Comparison of ENCODE assay signal across 12 mouse cellular contexts in genomic region chr3:149173537-149173936, GRCm38 (mm10).
DNase-seq lines count a peak whose midpoint lies in the region; ATAC-seq lines count a peak whose summit lies in the region.
"Had no signal": no experiment of that assay in that cellular context is flagged by ENCODE, and none has a peak within 500 bp of the region (broad histone marks: within the 10 kb centered on the region; RNA-seq: fewer than 3 reads in every experiment).

No protein-coding gene starts in this region.

- no peaks in the 10 kb centered on the region for H3K27me3 ChIP-seq in heart, embryonic 12.5 days (replicated peaks)
- no peaks in the 10 kb centered on the region for H3K27me3 ChIP-seq in limb, embryonic 15.5 days
- no peaks in the 10 kb centered on the region for H3K27me3 ChIP-seq in hindbrain, embryonic 12.5 days
- H3K27me3 ChIP-seq: liver, embryonic 15.5 days had no signal

- no peak for ATAC-seq in heart, embryonic 12.5 days (ENCODE audit: insufficient number of reproducible peaks, low FRiP score)
- no peak for ATAC-seq in limb, embryonic 15.5 days (ENCODE audit: insufficient number of reproducible peaks, low FRiP score, low TSS enrichment, low read depth)
- ATAC-seq in hindbrain, embryonic 12.5 days (ENCODE audit: low FRiP score) = no peak
- ATAC-seq: forebrain, postnatal 0 days had no signal

- peak overlapping the region; percentile 40 for H3K4me2 ChIP-seq in heart, embryonic 12.5 days
- peak overlapping the region; percentile 1; the same call in 1 of the 2 replicates for H3K4me2 ChIP-seq in limb, embryonic 15.5 days
- no peak overlapping the region for H3K4me2 ChIP-seq in hindbrain, embryonic 12.5 days (replicated peaks)
- H3K4me2 ChIP-seq: liver, embryonic 15.5 days had no signal

- H3K36me3 ChIP-seq in heart, embryonic 12.5 days = no peaks in the 10 kb centered on the region
- H3K36me3 ChIP-seq in limb, embryonic 15.5 days = no peaks in the 10 kb centered on the region
- no peaks in the 10 kb centered on the region for H3K36me3 ChIP-seq in hindbrain, embryonic 12.5 days
- H3K36me3 ChIP-seq: liver, embryonic 15.5 days had no signal

- intact Hi-C loops in heart, postnatal 36 days (cut with DNase I) = no loop called here

- no peaks in the 10 kb centered on the region for H3K4me1 ChIP-seq in heart, embryonic 12.5 days (replicated peaks)
- 0 out of 2 replicates have a peak, but pooled peaks cover 7% of the 10 kb centered on the region for H3K4me1 ChIP-seq in limb, embryonic 15.5 days
- no peaks in the 10 kb centered on the region; the same call in 1 of the 2 replicates for H3K4me1 ChIP-seq in hindbrain, embryonic 12.5 days

- H3K27ac ChIP-seq in heart, embryonic 12.5 days (ENCODE audit: poor library complexity, severe bottlenecking) = no peak overlapping the region
- no peak overlapping the region for H3K27ac ChIP-seq in limb, embryonic 15.5 days
- no peak overlapping the region for H3K27ac ChIP-seq in hindbrain, embryonic 12.5 days
- H3K27ac ChIP-seq: kidney, postnatal 0 days; liver, embryonic 15.5 days had no signal

- H3K9me3 ChIP-seq in heart, embryonic 12.5 days (replicated peaks) = no peaks in the 10 kb centered on the region
- H3K9me3 ChIP-seq in limb, embryonic 15.5 days = no peaks in the 10 kb centered on the region
- no peaks in the 10 kb centered on the region for H3K9me3 ChIP-seq in hindbrain, embryonic 12.5 days (replicated peaks)
- H3K9me3 ChIP-seq: liver, embryonic 15.5 days had no signal

- no peak overlapping the region for H3K4me3 ChIP-seq in heart, embryonic 12.5 days
- no peak overlapping the region for H3K4me3 ChIP-seq in limb, embryonic 15.5 days
- no peak overlapping the region for H3K4me3 ChIP-seq in hindbrain, embryonic 12.5 days
- H3K4me3 ChIP-seq: liver, embryonic 15.5 days had no signal

- DNase-seq in heart, postnatal 36 days = no peak
- DNase-seq in right cerebral cortex, adult 18-20 months = peak; percentile 11
- no peak for DNase-seq in right cerebral cortex, postnatal 36 days (ENCODE audit: low spot score in 2 of 2)
- DNase-seq in right cerebral cortex, postnatal 4 days = peak; percentile 14
- no peak for DNase-seq in c-Kit-positive CD71-positive TER-119-positive erythroid progenitor cells, embryonic 14.5 days (ENCODE audit: low spot score)
- DNase-seq: cerebellum, postnatal 25 days; forebrain, postnatal 0 days had no signal

- H3K9ac ChIP-seq in heart, embryonic 12.5 days = no peak overlapping the region
- H3K9ac ChIP-seq in limb, embryonic 15.5 days = no peak overlapping the region
- no peak overlapping the region for H3K9ac ChIP-seq in hindbrain, embryonic 12.5 days
- H3K9ac ChIP-seq: forebrain, postnatal 0 days; liver, embryonic 15.5 days had no signal

- WGBS in heart, embryonic 12.5 days = 26% methylated on average over 10 of the region's 10 CpGs
- 29% methylated on average over 10 of the region's 10 CpGs for WGBS in limb, embryonic 15.5 days
- WGBS in hindbrain, embryonic 12.5 days = 50% methylated on average over 10 of the region's 10 CpGs

Comparison
In these comparisons a context has a peak if more than half of its experiments do, and no peak if none do; other contexts are left out.
1. DNase-seq: peak in right cerebral cortex, adult 18-20 months (single experiment) and right cerebral cortex, postnatal 4 days (single experiment); none in heart, postnatal 36 days (0 of 2), right cerebral cortex, postnatal 36 days (0 of 2) and c-Kit-positive CD71-positive TER-119-positive erythroid progenitor cells, embryonic 14.5 days (single experiment).